Mouse (Mus musculus) hematopoietic stem cell, adult 5-6 weeks (primary cell): Measurements from ENCODE around the gene Fgf14. TPM values are rescaled to one million over a fixed set of nuclear protein-coding genes. Genes with fewer than 3 reads are reported as not detected.
"Not testable (repeated sequence)": the region's sequence is repeated elsewhere in the genome, so short reads cannot be mapped to it uniquely, and the experiment has no call there.

Experiments used
- ATAC-seq, 2 experiments: fragments of 125-278 bp in 1 of 2; replicated peaks in 1 of 2; 2 replicates each; pipeline ENCODE4 v1.8.0; 2016 to 2017; ENCODE audit warnings: inconsistent platforms in 2 of 2, mild to moderate bottlenecking in 2 of 2, moderate number of reproducible peaks in 2 of 2, low read depth in 1 of 2, moderate TSS enrichment in 1 of 2; ENCODE audit not compliant: low FRiP score in 2 of 2, poor library complexity in 2 of 2, severe bottlenecking in 2 of 2, insufficient read depth in 1 of 2, low TSS enrichment in 1 of 2
- total RNA-seq: library from RNA; stranded (forward); fragments of 172-1452, 232-1000 nt; gene quantifications from 2 replicates; pipeline ENCODE4 v1.2.3, GENCODE M21; 2017

Fgf14 gene
- total RNA-seq, 1 experiment from 2014 or later: not detected

GRCm38 (mm10) chr14:124040651-124041050, 636.3 kb downstream of the Fgf14 start:
- ATAC-seq: no peak

- no peak for ATAC-seq
Measured at GRCm38 (mm10) chr14:124037434-124037833, 639.5 kb downstream of the Fgf14 start.

- no peak for ATAC-seq
Measured at GRCm38 (mm10) chr14:124036575-124037205, 640.2 kb downstream of the Fgf14 start.

GRCm38 (mm10) chr14:124033302-124033701, 643.6 kb downstream of the Fgf14 start:
- ATAC-seq: not testable (repeated sequence)

- no peak for ATAC-seq
Measured at GRCm38 (mm10) chr14:124027886-124028670, 648.8 kb downstream of the Fgf14 start.

GRCm38 (mm10) chr14:123990591-123991195, 686.2 kb downstream of the Fgf14 start:
- ATAC-seq: no peak

GRCm38 (mm10) chr14:123967996-123968395, 708.9 kb downstream of the Fgf14 start:
- no peak for ATAC-seq

- ATAC-seq: no peak
Measured at GRCm38 (mm10) chr14:123966531-123966930, 710.4 kb downstream of the Fgf14 start.
